Mouse (Mus musculus): ENCODE data around the gene Nudt16l1.

- TF ChIP-seq CTCF (IDR thresholded peaks at IDR 0.05; ENCODE audit: borderline replicate concordance, control insufficient read depth, extremely low read depth, insufficient read depth, low read length, poor library complexity) (no peak), POLR2A (IDR thresholded peaks at IDR 0.05; ENCODE audit: control insufficient read depth, extremely low read depth, insufficient read depth, low read length, poor library complexity) (no peak)
Observed at GRCm38 (mm10) chr16:4942868-4943267, 4.3 kb downstream of the Nudt16l1 start.
